Mouse (Mus musculus) mouse embryonic stem cell (cell line): ENCODE results near the gene Trim10.

ENCODE experiments used
- in situ Hi-C, 2 experiments: fragments of 300-500 bp; cut with MboI; formaldehyde crosslinking; loops; 1 replicate in 1 of 2; 3 replicates in 1 of 2; pipeline ENCODE4 v1.14.3; 2019 to 2020; ENCODE audit warnings: low sequenced_read_pairs in 2 of 2, low pct_unique_long_range_greater_than_20kb in 1 of 2, mixed read lengths in 1 of 2; ENCODE audit not compliant: unreplicated experiment in 1 of 2

Gene Trim10

GRCm38 (mm10) chr17:36897552-36898205 is 28.3 kb downstream of the Trim10 start, which contains the start of gene Trim31:
Gene Trim31, plus strand, starts transcription at chr17:36898118.
- in situ Hi-C loops: no loop called here

GRCm38 (mm10) chr17:36899376-36899775 is 30.0 kb downstream of the Trim10 start:
- in situ Hi-C loops: no loop called here

- in situ Hi-C loops: no loop called here
These were observed 30.6 kb downstream of the Trim10 start for GRCm38 (mm10) chr17:36900001-36900400.

GRCm38 (mm10) chr17:36900691-36901090 is 31.3 kb downstream of the Trim10 start:
- in situ Hi-C loops: no loop called here

- in situ Hi-C loops: no loop called here
These were observed 34.3 kb downstream of the Trim10 start for GRCm38 (mm10) chr17:36903651-36904050.

GRCm38 (mm10) chr17:36908235-36908634 is 38.9 kb downstream of the Trim10 start:
- in situ Hi-C loops: no loop called here

- in situ Hi-C loops: no loop called here
These were observed 40.4 kb downstream of the Trim10 start for GRCm38 (mm10) chr17:36909802-36910201.

- in situ Hi-C loops: no loop called here
These were observed 42.7 kb downstream of the Trim10 start for GRCm38 (mm10) chr17:36912031-36912430.

- in situ Hi-C loops: no loop called here
These were observed 44.7 kb downstream of the Trim10 start for GRCm38 (mm10) chr17:36914108-36914507.

GRCm38 (mm10) chr17:36915076-36915475 is 45.7 kb downstream of the Trim10 start:
- in situ Hi-C loops: no loop called here

- in situ Hi-C loops: no loop called here
These were observed 50.9 kb downstream of the Trim10 start for GRCm38 (mm10) chr17:36920239-36920638.

GRCm38 (mm10) chr17:36922715-36923114 is 53.3 kb downstream of the Trim10 start:
- in situ Hi-C loops: no loop called here

GRCm38 (mm10) chr17:36923491-36923890 is 54.1 kb downstream of the Trim10 start:
- in situ Hi-C loops: no loop called here
